Comparison of ENCODE assay signal across 18 mouse cellular contexts in genomic region chr6:6201977-6202376, GRCm38 (mm10). TPM values are rescaled to one million over a fixed set of nuclear protein-coding genes. Genes with fewer than 3 reads are reported as not detected.
DNase-seq lines count a peak whose midpoint lies in the region; ATAC-seq and TF ChIP-seq lines count a peak whose summit lies in the region.
"Had no signal": no experiment of that assay in that cellular context is flagged by ENCODE, and none has a peak within 500 bp of the region (broad histone marks: within the 10 kb centered on the region; RNA-seq: fewer than 3 reads in every experiment).

No protein-coding gene starts in this region.

- DNase-seq in kidney, adult 2 months, result no peak
- DNase-seq in kidney, adult 18-20 months, result no peak
- DNase-seq in liver, embryonic 13.5 days, result no peak
- DNase-seq in left cerebral cortex, adult 18-20 months (ENCODE audit: low spot score in 2 of 2), result no peak
- no peak for DNase-seq in right cerebral cortex, postnatal 25 days
- no peak for DNase-seq in spleen, postnatal 36 days (ENCODE audit: low spot score in 2 of 2)
- DNase-seq: adrenal gland, postnatal 14 days; cerebellum, adult 11-12 months; cerebellum, adult 9-10 months; cerebellum, postnatal 25 days; gastrocnemius, postnatal 14 days had no signal

- no peak for TF ChIP-seq POLR2A in kidney, adult 2 months (IDR thresholded peaks at IDR 0.05; ENCODE audit: low read depth, low read length)
- TF ChIP-seq POLR2A in ES-Bruce4 (IDR thresholded peaks at IDR 0.05; ENCODE audit: insufficient read depth, low read length), result no peak

- no peak for ATAC-seq in liver, embryonic 13.5 days (ENCODE audit: low read depth)
- ATAC-seq: activated CD4-positive, CD25-positive, alpha-beta regulatory T cell, adult 4 months; forebrain, embryonic 16.5 days; hindbrain, postnatal 0 days had no signal

- no peak for TF ChIP-seq CTCF in kidney, adult 2 months (conservative IDR thresholded peaks at IDR 0.05; ENCODE audit: insufficient read depth, insufficient read length, low read depth, low read length)
- no peak for TF ChIP-seq CTCF in ES-Bruce4 (IDR thresholded peaks at IDR 0.05; ENCODE audit: low read depth, low read length)

- no peak overlapping the region for H3K4me2 ChIP-seq in liver, embryonic 13.5 days
- H3K4me2 ChIP-seq: embryonic facial prominence, embryonic 13.5 days; forebrain, embryonic 12.5 days; heart, embryonic 12.5 days had no signal

- 66% methylated on average over 5 of the region's 5 CpGs for WGBS in kidney, adult 2 months
- 70% methylated on average over 5 of the region's 5 CpGs for WGBS in liver, embryonic 13.5 days (ENCODE audit: insufficient replicate concordance)

- peak overlapping the region; percentile 94 for H3K27ac ChIP-seq in kidney, adult 2 months (ENCODE audit: insufficient read depth, low read depth, low read length)
- H3K27ac ChIP-seq in ES-Bruce4 (ENCODE audit: insufficient read depth, low read length), result peak overlapping the region; percentile 72
- peak overlapping the region; percentile 72 for H3K27ac ChIP-seq in liver, embryonic 13.5 days
- H3K27ac ChIP-seq: embryonic facial prominence, embryonic 13.5 days; forebrain, embryonic 12.5 days; hindbrain, postnatal 0 days had no signal

- H3K9ac ChIP-seq in ES-Bruce4 (ENCODE audit: low read depth, poor library complexity, severe bottlenecking), result no peak overlapping the region
- no peak overlapping the region for H3K9ac ChIP-seq in liver, embryonic 13.5 days
- H3K9ac ChIP-seq: embryonic facial prominence, embryonic 13.5 days; forebrain, embryonic 12.5 days; heart, embryonic 12.5 days had no signal

- no peak overlapping the region for H3K4me3 ChIP-seq in kidney, adult 2 months (ENCODE audit: insufficient read depth, low read depth, low read length)
- H3K4me3 ChIP-seq in ES-Bruce4 (ENCODE audit: low read depth, low read length), result no peak overlapping the region
- no peak overlapping the region for H3K4me3 ChIP-seq in liver, embryonic 13.5 days (replicated peaks)
- H3K4me3 ChIP-seq: embryonic facial prominence, embryonic 13.5 days; forebrain, embryonic 12.5 days; heart, embryonic 12.5 days had no signal

- no peak for TF ChIP-seq EP300 in ES-Bruce4 (IDR thresholded peaks at IDR 0.05; ENCODE audit: insufficient read depth, low read depth, low read length)

- H3K9me3 ChIP-seq in ES-Bruce4 (replicated peaks; ENCODE audit: control insufficient read depth, insufficient read depth, low read length, poor library complexity, severe bottlenecking), result peaks cover 6% of the 10 kb centered on the region; the same call in 1 of the 2 replicates
- no peaks in the 10 kb centered on the region for H3K9me3 ChIP-seq in liver, embryonic 13.5 days (replicated peaks)
- H3K9me3 ChIP-seq: embryonic facial prominence, embryonic 13.5 days; forebrain, embryonic 12.5 days had no signal

- peaks cover 29% of the 10 kb centered on the region; the same call in 1 of the 2 replicates for H3K4me1 ChIP-seq in kidney, adult 2 months (ENCODE audit: control insufficient read depth, insufficient read depth, low read length)
- peaks cover 7% of the 10 kb centered on the region for H3K4me1 ChIP-seq in ES-Bruce4 (ENCODE audit: control insufficient read depth, insufficient read depth, low read length)
- peaks cover 20% of the 10 kb centered on the region for H3K4me1 ChIP-seq in liver, embryonic 13.5 days (replicated peaks)
- H3K4me1 ChIP-seq: embryonic facial prominence, embryonic 13.5 days; forebrain, embryonic 12.5 days had no signal

- no peaks in the 10 kb centered on the region for H3K36me3 ChIP-seq in kidney, adult 2 months (ENCODE audit: control insufficient read depth, insufficient read depth, low read length)
- no peaks in the 10 kb centered on the region for H3K36me3 ChIP-seq in ES-Bruce4 (ENCODE audit: control insufficient read depth, insufficient read depth, low read length, poor library complexity, severe bottlenecking)
- 0 out of 2 replicates have a peak, but pooled peaks cover 8% of the 10 kb centered on the region for H3K36me3 ChIP-seq in liver, embryonic 13.5 days
- H3K36me3 ChIP-seq: forebrain, embryonic 12.5 days had no signal

- no peaks in the 10 kb centered on the region for H3K27me3 ChIP-seq in kidney, adult 2 months (replicated peaks; ENCODE audit: control insufficient read depth, insufficient read depth, low read length)
- H3K27me3 ChIP-seq in ES-Bruce4 (ENCODE audit: control insufficient read depth, insufficient read depth, low read length, poor library complexity, severe bottlenecking), result no peaks in the 10 kb centered on the region
- no peaks in the 10 kb centered on the region for H3K27me3 ChIP-seq in liver, embryonic 13.5 days
- H3K27me3 ChIP-seq: embryonic facial prominence, embryonic 13.5 days; forebrain, embryonic 12.5 days; heart, embryonic 12.5 days had no signal

RNA-seq across cellular contexts. Expression of gene Slc25a13, which starts 15.0 kb away (rescaled TPM):
- polyA plus RNA-seq in kidney, adult 2 months (2012; rRNA removed), result 35.2 and 37.8 TPM in 2 replicates
- polyA plus RNA-seq in ES-Bruce4 (2011; ENCODE audit: insufficient read depth, insufficient read length, low read depth, missing spikeins), result 89.0 and 89.8 TPM in 2 replicates
- 30.1 and 40.9 TPM in 2 replicates for polyA plus RNA-seq in liver, embryonic 13.5 days (2015; fragmentation: Nextera tagmentation; extraction: Ambion mirVana)
- total RNA-seq in left cerebral cortex, adult 18-20 months (2021), result 1 to 10 TPM; 2.2 to 2.9 TPM
